Mouse (Mus musculus): Measurements from ENCODE around the gene Galntl5. TPM values are rescaled to one million over a fixed set of nuclear protein-coding genes. Genes with fewer than 3 reads are reported as not detected.

Gene Galntl5
- not detected in 2 replicates for polyA plus RNA-seq (2014; fragmentation: Nextera tagmentation; extraction: Ambion mirVana)

DNA sequence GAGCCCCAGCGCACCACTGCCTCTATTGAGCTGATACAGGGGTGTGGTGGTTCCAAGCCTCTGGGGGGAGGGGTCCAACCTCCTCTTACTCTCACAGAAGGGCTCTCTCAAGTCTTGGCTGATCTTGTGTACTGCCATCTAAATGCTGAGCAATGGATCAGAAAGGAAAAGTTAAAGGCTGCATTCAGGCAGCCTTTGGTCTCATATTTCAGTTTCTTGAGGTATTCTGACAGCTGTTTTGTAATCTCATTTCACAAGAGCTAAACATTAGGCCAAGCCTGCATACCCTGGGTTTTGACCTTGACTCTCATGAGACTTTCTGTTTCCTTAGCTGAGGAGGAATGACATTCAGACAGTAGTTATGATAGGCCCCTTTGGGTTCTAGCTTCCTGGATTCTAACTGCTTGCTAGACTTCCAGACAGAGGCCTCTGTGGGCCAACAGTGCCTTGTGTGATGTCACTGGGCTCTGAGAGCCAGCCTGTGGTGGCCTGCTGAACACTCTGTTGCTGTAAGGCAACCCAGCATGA, at the start of gene Galntl5:
Gene Galntl5 (plus strand): TSS at position 457 of the 528 bp plus-strand sequence.
- H3K36me3 ChIP-seq (ENCODE audit: control insufficient read depth, insufficient read depth, low read length) = no peaks in the 10 kb centered on the region
- peak; percentile 12; the same call in 1 of the 2 replicates for ATAC-seq (ENCODE audit: low read depth)

DNA sequence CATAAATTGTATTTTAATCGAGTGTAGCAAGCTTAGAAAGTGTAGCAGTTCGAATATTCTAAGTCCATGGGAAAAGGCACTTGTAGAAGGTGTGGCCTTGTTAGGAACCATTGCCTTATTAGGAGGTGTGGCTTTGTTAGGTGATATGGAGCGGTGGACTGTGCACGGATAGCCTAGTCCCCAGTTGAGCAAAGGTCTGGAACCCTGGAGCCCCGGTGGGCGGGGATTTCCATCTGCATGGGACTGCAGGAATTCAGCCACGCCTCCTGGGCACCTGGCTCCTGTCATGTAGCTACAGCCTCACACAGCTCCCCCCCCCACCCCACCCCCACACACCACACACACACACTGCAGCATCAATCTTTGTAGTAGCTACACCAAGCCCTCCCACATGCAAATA, 34.6 kb upstream of the Galntl5 start:
- Histone ChIP-seq H3K4me3 (ENCODE audit: low read depth, low read length) (no peak overlapping the region), H3K9ac (ENCODE audit: low read depth, low read length) (no peak overlapping the region), H3K4me1 (ENCODE audit: control insufficient read depth, insufficient read depth, low read length) (no peaks in the 10 kb centered on the region), H3K4me2 (ENCODE audit: low read depth, low read length) (no peak overlapping the region), H3K9me3 (ENCODE audit: control insufficient read depth, low read length) (no peaks in the 10 kb centered on the region), H3K27ac (replicated peaks; ENCODE audit: low read depth, low read length) (no peak overlapping the region), H3K27me3 (replicated peaks; ENCODE audit: control insufficient read depth, insufficient read depth, low read length) (no peaks in the 10 kb centered on the region), H3K36me3 (ENCODE audit: control insufficient read depth, insufficient read depth, low read length) (no peaks in the 10 kb centered on the region)
- no peak for DNase-seq (ENCODE audit: low spot score)
- WGBS = 78% methylated on average over 7 of the region's 7 CpGs
- ATAC-seq (ENCODE audit: low read depth) = no peak

More for the DNA sequence above, at the start of gene Galntl5:
- Histone ChIP-seq H3K27ac (replicated peaks; ENCODE audit: low read depth, low read length) (no peak within 1 kb of the TSS), H3K9me3 (ENCODE audit: control insufficient read depth, low read length) (no peaks in the 10 kb centered on the region), H3K4me1 (ENCODE audit: control insufficient read depth, insufficient read depth, low read length) (no peaks in the 10 kb centered on the region), H3K9ac (ENCODE audit: low read depth, low read length) (no peak within 1 kb of the TSS), H3K27me3 (replicated peaks; ENCODE audit: control insufficient read depth, insufficient read depth, low read length) (no peaks in the 10 kb centered on the region), H3K4me3 (ENCODE audit: low read depth, low read length) (no peak within 1 kb of the TSS), H3K4me2 (ENCODE audit: low read depth, low read length) (no peak within 1 kb of the TSS)
- 84% methylated on average over 1 of the region's 1 CpGs for WGBS
- peak; percentile 27 for DNase-seq (ENCODE audit: low spot score)

DNA sequence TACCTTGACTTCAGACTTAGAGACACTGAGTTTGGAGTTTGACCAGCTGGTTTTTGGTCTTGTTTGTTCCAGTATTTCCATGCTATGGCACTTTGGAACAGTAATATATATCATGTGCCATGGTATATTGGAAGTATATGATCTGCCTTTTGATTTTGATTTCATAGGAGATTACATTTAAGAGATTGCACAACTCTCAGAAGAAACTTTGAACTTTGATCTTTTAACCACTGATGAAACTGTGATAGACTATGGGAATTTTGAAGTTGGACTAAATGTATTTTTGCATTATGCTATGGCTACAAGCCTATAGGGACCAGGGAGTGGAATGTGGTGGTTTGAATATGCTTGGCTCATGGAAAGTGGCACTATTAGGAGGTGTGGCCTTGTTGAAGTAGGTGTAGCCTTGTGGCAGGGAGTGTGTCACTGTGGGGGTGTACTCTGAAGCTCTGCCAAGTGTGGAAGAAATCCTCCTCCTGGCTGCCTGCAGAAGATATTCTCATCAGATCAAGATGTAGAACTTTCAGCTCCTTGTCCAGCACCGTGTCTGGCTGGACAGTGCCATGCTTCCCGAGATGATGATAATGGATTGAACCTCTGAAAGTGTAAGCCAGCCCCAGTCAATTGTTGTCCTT, 31.8 kb upstream of the Galntl5 start:
- H3K4me1 ChIP-seq (ENCODE audit: control insufficient read depth, insufficient read depth, low read length) = no peaks in the 10 kb centered on the region
- no peaks in the 10 kb centered on the region for H3K36me3 ChIP-seq (ENCODE audit: control insufficient read depth, insufficient read depth, low read length)
- no peaks in the 10 kb centered on the region for H3K9me3 ChIP-seq (ENCODE audit: control insufficient read depth, low read length)
- ATAC-seq (ENCODE audit: low read depth) (no peak), DNase-seq (ENCODE audit: low spot score) (no peak)
- no peaks in the 10 kb centered on the region for H3K27me3 ChIP-seq (replicated peaks; ENCODE audit: control insufficient read depth, insufficient read depth, low read length)
- no peak overlapping the region for H3K4me3 ChIP-seq (ENCODE audit: low read depth, low read length)
- no peak overlapping the region for H3K4me2 ChIP-seq (ENCODE audit: low read depth, low read length)
- H3K27ac ChIP-seq (replicated peaks; ENCODE audit: low read depth, low read length) = no peak overlapping the region
- H3K9ac ChIP-seq (ENCODE audit: low read depth, low read length) = no peak overlapping the region
- WGBS = 70% methylated on average over 2 of the region's 2 CpGs

DNA sequence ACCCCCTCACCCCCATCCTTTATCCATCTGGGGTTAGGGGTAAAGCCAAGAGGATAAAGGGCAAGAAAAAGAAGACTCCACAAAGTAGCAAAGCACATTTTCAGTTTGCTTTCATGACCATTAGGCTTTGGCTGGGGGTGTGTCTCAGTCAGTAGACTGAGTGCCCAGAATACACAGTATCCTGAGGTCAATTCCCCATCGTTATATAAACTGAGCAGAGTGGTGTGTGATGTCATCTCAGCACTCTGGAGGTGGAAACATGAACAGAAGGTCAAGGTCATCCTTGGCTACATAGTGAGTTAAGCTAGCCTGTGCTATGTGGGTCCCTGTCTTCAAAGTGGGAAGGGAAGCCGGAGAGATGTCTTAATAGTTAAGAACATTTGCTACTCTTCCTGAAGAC, 27.8 kb upstream of the Galntl5 start:
- 72% methylated on average over 2 of the region's 2 CpGs for WGBS
- no peak for DNase-seq (ENCODE audit: low spot score)

DNA sequence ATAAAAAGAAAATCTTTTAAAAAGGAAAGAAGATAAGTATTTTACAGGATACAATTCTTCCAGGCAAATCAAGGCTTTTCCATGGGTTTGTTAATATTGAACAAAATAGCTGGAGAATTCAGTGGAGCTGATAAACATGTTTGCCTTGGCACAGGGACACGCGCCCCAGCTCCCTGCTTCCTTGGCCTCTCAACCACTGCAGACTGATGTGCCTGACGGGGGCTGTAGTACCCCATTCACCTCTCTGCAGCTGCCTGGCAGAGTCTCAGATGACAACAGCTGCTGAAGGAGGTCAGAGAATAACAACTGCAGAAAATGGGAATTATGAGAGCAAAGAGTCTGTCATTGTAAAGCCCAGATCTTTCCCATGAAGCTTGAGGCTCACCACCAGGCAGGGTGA, 27.3 kb upstream of the Galntl5 start:
- DNase-seq (ENCODE audit: low spot score) (peak; percentile 62), ATAC-seq (ENCODE audit: low read depth) (peak; percentile 62; the same call in 1 of the 2 replicates)
- H3K27ac ChIP-seq (replicated peaks; ENCODE audit: low read depth, low read length) = no peak overlapping the region
- H3K36me3 ChIP-seq (ENCODE audit: control insufficient read depth, insufficient read depth, low read length) = no peaks in the 10 kb centered on the region
- H3K4me2 ChIP-seq (ENCODE audit: low read depth, low read length) = no peak overlapping the region
- no peaks in the 10 kb centered on the region for H3K9me3 ChIP-seq (ENCODE audit: control insufficient read depth, low read length)
- H3K9ac ChIP-seq (ENCODE audit: low read depth, low read length) = no peak overlapping the region
- no peak overlapping the region for H3K4me3 ChIP-seq (ENCODE audit: low read depth, low read length)
- H3K4me1 ChIP-seq (ENCODE audit: control insufficient read depth, insufficient read depth, low read length) = no peaks in the 10 kb centered on the region
- H3K27me3 ChIP-seq (replicated peaks; ENCODE audit: control insufficient read depth, insufficient read depth, low read length) = no peaks in the 10 kb centered on the region
- 56% methylated on average over 3 of the region's 3 CpGs for WGBS

More for the DNA sequence above, 27.8 kb upstream of the Galntl5 start:
- no peak overlapping the region for H3K27ac ChIP-seq (replicated peaks; ENCODE audit: low read depth, low read length)
- ATAC-seq (ENCODE audit: low read depth) = no peak
- H3K9me3 ChIP-seq (ENCODE audit: control insufficient read depth, low read length) = no peaks in the 10 kb centered on the region
- H3K4me2 ChIP-seq (ENCODE audit: low read depth, low read length) = no peak overlapping the region
- H3K36me3 ChIP-seq (ENCODE audit: control insufficient read depth, insufficient read depth, low read length) = no peaks in the 10 kb centered on the region
- no peaks in the 10 kb centered on the region for H3K27me3 ChIP-seq (replicated peaks; ENCODE audit: control insufficient read depth, insufficient read depth, low read length)
- no peak overlapping the region for H3K9ac ChIP-seq (ENCODE audit: low read depth, low read length)
- H3K4me3 ChIP-seq (ENCODE audit: low read depth, low read length) = no peak overlapping the region
- no peaks in the 10 kb centered on the region for H3K4me1 ChIP-seq (ENCODE audit: control insufficient read depth, insufficient read depth, low read length)

DNA sequence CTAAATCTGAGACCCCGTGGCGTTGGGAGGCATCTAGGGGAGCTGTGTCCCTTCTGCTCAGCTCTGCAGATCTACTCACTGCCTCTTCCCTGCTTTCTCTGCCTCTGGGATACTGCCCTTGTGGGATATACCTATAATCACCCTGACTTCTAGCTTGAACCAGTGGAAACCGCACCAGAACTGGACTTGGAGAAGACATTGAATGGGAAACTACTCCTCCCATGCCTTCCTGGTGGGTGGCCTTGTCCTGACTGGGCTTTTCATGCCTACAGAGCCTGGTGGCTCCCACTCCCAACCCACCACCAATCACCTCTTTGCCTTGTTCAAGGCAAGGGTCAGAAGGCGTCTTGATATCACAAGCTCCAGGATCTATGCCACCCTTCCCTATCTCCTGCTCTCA, 26.4 kb upstream of the Galntl5 start:
- no peaks in the 10 kb centered on the region for H3K9me3 ChIP-seq (ENCODE audit: control insufficient read depth, low read length)
- ATAC-seq (ENCODE audit: low read depth) (no peak), DNase-seq (ENCODE audit: low spot score) (no peak)
- H3K27ac ChIP-seq (replicated peaks; ENCODE audit: low read depth, low read length) = no peak overlapping the region
- no peak overlapping the region for H3K4me3 ChIP-seq (ENCODE audit: low read depth, low read length)
- no peak overlapping the region for H3K9ac ChIP-seq (ENCODE audit: low read depth, low read length)
- no peak overlapping the region for H3K4me2 ChIP-seq (ENCODE audit: low read depth, low read length)
- no peaks in the 10 kb centered on the region for H3K36me3 ChIP-seq (ENCODE audit: control insufficient read depth, insufficient read depth, low read length)
- H3K27me3 ChIP-seq (replicated peaks; ENCODE audit: control insufficient read depth, insufficient read depth, low read length) = no peaks in the 10 kb centered on the region
- H3K4me1 ChIP-seq (ENCODE audit: control insufficient read depth, insufficient read depth, low read length) = no peaks in the 10 kb centered on the region
- WGBS = 77% methylated on average over 4 of the region's 4 CpGs

DNA sequence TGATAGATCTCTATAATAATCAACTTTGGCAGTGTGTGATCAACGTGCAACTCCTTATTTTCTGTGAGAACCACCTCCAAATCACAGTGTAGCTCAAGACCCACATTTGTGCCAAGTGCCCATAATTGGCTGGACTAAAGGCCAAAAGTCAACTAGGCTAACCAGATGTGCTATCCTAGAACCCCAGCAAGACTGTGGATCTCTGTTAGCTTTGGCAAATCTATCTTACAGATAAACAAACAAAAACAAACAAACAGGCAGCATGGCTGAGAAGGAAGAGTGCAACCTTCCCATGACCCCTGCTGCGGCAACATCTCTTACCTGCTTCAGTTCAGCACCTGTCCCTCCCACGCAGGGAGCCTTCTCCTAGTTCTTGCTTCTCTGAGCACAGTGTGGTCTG, 25.9 kb upstream of the Galntl5 start:
- Histone ChIP-seq H3K9ac (ENCODE audit: low read depth, low read length) (no peak overlapping the region), H3K4me3 (ENCODE audit: low read depth, low read length) (no peak overlapping the region), H3K27ac (replicated peaks; ENCODE audit: low read depth, low read length) (no peak overlapping the region), H3K27me3 (replicated peaks; ENCODE audit: control insufficient read depth, insufficient read depth, low read length) (no peaks in the 10 kb centered on the region), H3K9me3 (ENCODE audit: control insufficient read depth, low read length) (no peaks in the 10 kb centered on the region), H3K4me2 (ENCODE audit: low read depth, low read length) (no peak overlapping the region), H3K36me3 (ENCODE audit: control insufficient read depth, insufficient read depth, low read length) (no peaks in the 10 kb centered on the region), H3K4me1 (ENCODE audit: control insufficient read depth, insufficient read depth, low read length) (no peaks in the 10 kb centered on the region)
- no peak for ATAC-seq (ENCODE audit: low read depth)
- 80% methylated on average over 3 of the region's 3 CpGs for WGBS
- DNase-seq (ENCODE audit: low spot score) = no peak

DNA sequence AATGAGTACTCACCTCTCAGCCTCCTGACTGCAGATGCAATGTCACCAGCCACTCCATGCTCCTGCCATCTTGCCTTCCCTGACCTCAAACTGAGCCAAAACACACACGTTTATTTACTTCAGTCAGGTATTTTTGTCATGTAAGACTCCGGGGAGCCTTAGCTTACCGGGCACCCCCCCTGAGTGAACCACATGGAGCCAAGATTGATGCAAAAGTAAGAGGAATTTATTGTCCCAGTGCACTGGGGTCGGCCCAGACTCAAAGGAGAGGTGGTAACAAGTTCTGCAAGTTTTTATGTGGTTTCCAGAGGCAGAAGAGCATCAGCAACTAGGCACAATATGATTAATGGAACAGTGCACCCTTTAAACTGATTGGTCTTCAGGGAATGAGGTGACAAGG, 24.1 kb upstream of the Galntl5 start:
- no peaks in the 10 kb centered on the region for H3K9me3 ChIP-seq (ENCODE audit: control insufficient read depth, low read length)
- no peaks in the 10 kb centered on the region for H3K36me3 ChIP-seq (ENCODE audit: control insufficient read depth, insufficient read depth, low read length)
- no peak overlapping the region for H3K9ac ChIP-seq (ENCODE audit: low read depth, low read length)
- H3K4me1 ChIP-seq (ENCODE audit: control insufficient read depth, insufficient read depth, low read length) = no peaks in the 10 kb centered on the region
- 41% methylated on average over 4 of the region's 4 CpGs for WGBS
- H3K27ac ChIP-seq (replicated peaks; ENCODE audit: low read depth, low read length) = no peak overlapping the region
- H3K4me3 ChIP-seq (ENCODE audit: low read depth, low read length) = no peak overlapping the region
- no peak overlapping the region for H3K4me2 ChIP-seq (ENCODE audit: low read depth, low read length)
- no peaks in the 10 kb centered on the region for H3K27me3 ChIP-seq (replicated peaks; ENCODE audit: control insufficient read depth, insufficient read depth, low read length)
- ATAC-seq (ENCODE audit: low read depth) = no peak
- no peak for DNase-seq (ENCODE audit: low spot score)

DNA sequence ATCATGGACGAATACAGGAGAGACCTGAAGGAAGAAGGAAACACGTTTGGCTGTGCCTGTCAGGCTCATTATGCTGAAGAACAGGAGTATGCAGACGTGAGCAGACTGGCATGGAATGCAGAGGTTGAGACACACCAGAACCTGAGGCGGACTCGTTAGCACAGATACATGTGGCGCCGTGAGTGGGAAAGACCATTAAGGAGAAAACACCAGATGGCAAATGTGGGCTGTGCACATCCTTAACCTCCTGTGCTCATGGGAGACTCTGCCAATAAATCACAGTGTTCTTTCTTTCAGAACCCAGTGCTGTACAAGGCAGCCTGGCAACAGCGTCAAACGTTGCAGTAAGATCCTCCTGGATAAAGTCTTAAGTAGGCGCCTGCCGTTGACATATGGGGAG, 20.7 kb upstream of the Galntl5 start:
- no peaks in the 10 kb centered on the region for H3K36me3 ChIP-seq (ENCODE audit: control insufficient read depth, insufficient read depth, low read length)
- no peak overlapping the region for H3K27ac ChIP-seq (replicated peaks; ENCODE audit: low read depth, low read length)
- no peaks in the 10 kb centered on the region for H3K4me1 ChIP-seq (ENCODE audit: control insufficient read depth, insufficient read depth, low read length)
- no peaks in the 10 kb centered on the region for H3K27me3 ChIP-seq (replicated peaks; ENCODE audit: control insufficient read depth, insufficient read depth, low read length)
- 74% methylated on average over 11 of the region's 11 CpGs for WGBS
- no peaks in the 10 kb centered on the region for H3K9me3 ChIP-seq (ENCODE audit: control insufficient read depth, low read length)
- no peak overlapping the region for H3K9ac ChIP-seq (ENCODE audit: low read depth, low read length)
- DNase-seq (ENCODE audit: low spot score) (no peak), ATAC-seq (ENCODE audit: low read depth) (no peak)
- H3K4me3 ChIP-seq (ENCODE audit: low read depth, low read length) = no peak overlapping the region
- H3K4me2 ChIP-seq (ENCODE audit: low read depth, low read length) = no peak overlapping the region

Data from embryonic facial prominence, embryonic 14.5 days (tissue).